Mouse (Mus musculus) heart, postnatal 25 days (tissue): ENCODE measurements at regions not wholly inside any gene's neighbourhood (a gene's known extent, or its start where the extent isn't known, plus 50 kb on each side); places are given as distances from the start of the nearest gene placed in this dataset.

Experiments used
- DNase-seq: peaks from one replicate; pipeline ENCODE4 v3.0.0; 2022; ENCODE audit warnings: low spot score
- intact Hi-C: fragments of 180-260 bp; cut with DNase I; formaldehyde crosslinking; loops from one replicate; pipeline ENCODE4 v1.15.1; 2025

DNA sequence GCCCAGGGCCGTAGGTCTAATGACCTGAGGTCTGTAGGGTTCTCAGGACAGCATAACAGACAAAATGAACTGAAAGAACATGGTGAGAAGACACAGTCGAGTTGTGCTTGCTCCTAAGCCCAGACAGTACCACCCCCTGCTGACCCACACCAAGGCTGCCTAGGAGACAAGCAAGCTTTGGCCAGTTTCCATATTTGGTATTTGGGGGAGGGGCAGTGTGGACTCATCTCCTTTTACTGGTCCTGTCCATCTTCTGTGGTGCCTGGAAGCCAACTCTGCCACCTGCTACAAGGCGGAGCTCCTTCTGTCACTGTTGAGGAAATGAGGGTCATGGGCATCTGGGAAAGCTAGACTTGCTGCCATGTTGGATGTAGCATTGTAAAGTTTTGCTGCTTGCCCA is 68.9 kb downstream of the Tex29 start:
- intact Hi-C loops, result no loop called here
- no peak for DNase-seq

DNA sequence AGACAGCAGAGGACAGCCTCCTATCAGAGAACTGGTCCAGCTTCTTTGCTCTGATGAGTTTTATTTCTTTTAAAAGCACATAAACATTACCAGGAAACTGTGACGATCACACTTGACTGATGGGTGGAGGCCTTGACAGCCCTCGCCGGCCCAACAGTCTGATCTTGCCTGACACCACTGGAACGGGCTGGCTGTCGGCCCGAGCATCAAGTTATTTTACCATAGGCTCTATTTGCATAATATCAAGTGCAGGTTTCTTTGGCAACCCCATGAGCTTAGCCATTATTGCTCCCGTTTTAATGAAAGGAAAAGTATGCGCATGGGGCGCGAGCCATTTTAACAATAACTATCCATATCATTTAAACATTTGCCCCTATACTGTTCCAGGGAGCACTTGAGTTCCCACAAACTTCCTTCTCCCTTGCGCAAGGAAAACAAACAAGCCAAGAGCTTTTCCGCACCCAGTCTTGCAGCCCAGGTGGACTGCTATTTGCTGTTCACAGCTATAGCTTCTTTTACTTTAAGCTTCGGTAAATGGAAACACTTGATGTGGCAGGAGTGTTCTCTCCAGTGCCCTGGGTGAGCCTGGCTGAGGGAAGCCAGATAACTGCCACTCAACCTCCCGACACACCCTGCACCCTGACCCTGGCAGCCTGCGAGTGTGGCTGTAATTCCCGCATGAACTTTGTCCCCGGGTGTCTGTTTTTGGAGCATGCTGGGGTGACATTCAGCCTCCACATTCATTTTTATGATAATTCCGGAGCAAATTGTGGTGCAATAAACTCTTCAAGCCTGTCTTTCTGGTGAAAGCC is 71.6 kb downstream of the Tex29 start:
- intact Hi-C loops, result no loop called here
- no peak for DNase-seq

DNA sequence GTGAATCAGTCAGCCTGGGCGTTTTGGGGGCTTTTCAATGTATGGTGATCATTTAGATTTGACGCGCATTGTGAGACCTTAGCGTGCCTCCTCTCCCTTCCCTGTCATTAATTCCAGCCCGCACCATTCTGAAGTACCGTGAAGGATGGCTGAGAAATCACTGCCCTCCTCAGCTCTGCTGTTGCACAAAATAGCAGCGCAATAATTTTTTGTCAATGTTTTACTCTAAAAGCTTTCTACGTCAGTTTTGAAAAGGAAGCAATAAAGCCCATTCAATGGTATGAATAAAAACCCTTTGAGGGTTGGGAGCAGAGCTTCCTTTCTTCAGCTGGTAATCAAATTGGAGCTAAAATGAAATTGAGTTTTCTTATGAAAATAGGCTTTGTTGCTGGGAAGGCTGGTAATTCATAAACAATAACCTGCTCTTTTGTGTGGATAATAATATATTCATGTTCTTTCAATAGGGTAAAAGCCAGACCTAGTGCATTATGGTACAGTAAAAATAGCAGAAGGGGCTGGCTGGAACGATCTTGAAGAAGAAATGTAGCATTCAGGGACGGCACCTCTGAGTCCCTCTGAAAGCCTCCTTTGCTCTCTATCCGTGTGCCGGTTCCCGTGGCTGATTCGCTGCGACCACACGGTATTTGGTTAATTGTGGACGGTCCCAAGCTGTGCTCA is 72.3 kb downstream of the Tex29 start:
- DNase-seq, result no peak
- intact Hi-C loops, result no loop called here

DNA sequence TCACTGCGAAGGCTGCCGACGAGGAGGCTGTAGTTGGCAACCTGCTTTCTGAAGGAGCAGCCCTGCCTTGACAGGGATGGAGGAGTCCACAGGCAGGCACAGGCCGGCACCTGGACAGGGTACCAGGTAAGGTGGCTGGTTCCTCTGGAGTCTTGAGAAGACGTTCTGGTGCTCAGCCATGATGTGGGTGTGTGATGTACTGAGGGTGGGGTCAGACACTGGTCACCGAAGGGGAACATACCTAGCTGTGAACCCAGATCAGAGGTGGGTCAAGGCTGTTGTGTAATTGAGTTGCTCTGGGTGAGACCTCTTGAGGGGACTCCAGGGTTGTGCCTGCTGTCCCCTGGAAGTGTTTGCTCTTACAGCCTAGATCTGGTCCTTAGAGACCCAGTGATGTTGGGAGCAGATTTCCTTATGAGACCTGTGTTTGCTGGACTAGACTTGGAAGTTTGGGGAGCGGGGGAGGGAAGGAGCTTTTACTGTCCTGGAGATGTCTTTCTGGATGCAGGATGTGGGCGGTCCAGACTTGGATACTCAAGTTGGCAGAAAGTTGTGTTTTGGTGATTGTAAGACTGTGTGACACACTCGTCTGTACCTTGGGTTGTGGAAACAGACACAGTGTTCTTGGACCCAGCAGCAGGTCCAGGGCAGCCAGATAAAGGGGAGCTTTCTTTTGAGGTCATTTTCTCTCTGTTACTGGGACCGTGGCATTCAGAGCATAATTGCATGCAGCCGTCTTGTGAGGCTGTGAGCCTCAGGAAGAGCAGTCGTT is 73.0 kb downstream of the Tex29 start:
- peak; percentile 39 for DNase-seq
- intact Hi-C loops, result no loop called here

DNA sequence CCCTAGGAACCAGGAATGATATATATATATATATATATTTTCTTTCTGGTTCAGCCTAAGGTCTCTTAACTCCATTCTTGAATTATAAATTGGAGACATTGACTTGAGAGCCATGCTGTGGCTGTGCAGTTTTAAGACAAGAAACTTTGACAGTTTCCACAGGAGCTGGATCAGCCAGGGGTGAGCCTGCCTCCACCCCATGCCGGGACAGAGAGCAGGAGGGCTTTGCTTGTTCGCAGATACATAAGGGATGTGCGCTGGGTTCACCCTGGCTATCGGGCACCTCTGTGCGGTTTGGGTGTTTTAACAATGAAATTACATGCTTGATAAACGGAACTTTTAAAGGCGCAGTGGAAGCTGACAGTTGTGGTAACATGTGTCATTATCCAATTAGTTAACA is 73.9 kb downstream of the Tex29 start:
- no peak for DNase-seq
- intact Hi-C loops, result no loop called here

DNA sequence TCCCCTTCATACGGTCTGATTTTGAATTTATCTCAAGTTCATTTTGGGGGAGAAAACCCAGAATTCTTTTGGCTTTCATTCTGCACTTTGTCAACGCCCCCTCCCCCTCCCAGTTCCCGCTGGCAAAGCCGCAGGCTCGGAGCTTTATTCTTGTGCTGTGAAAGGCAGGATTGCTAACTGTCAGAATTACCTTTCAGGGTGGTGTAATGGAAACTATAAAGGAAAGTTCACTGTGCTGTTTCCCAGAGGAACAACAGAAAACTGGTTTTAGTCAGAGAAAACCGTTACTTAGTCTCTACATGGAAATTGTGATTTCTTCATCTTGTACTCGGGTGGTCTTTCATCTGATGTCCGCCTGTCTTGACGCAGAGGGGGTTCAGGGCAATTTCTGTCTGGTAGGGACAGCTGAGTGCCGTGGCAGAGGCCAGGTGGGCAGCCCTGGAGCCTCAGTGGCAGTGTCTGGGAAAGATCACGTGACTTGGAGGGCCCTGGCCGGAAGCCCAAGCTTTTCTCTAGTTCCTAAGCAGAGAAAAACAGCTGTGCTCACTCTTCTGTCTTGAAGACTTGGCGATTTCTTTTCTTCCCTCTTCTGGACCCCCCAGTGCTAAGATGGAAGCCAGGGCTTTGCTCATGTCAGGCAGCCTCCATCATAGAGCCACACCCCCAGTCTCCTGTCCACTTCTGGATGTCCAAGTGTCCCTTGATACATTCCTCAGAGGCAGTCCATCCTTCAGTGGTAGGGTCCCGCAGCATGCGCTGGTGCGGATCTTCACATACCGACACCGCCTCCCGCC is 74.6 kb downstream of the Tex29 start:
- DNase-seq, result no peak
- intact Hi-C loops, result no loop called here

DNA sequence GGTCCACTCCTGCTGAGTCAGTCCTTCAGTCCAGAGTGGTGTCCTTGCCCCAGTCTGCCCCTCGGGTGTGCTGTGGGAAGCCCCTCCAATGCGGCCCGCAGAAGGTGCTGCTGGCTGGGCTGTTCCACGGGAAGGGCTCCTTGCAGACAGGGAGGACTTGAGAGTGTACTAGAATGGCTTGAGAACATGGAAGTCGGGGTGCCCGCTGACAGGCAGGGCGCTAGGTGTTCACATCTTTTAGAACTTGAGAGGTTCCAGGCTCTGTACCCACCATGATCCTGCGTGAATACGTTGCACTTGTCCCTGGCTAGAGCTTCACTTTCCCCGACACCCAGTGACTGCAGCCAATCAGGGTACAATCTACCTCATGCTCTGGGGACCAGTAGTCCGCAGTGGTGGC is 75.4 kb downstream of the Tex29 start:
- intact Hi-C loops, result no loop called here
- DNase-seq, result no peak

DNA sequence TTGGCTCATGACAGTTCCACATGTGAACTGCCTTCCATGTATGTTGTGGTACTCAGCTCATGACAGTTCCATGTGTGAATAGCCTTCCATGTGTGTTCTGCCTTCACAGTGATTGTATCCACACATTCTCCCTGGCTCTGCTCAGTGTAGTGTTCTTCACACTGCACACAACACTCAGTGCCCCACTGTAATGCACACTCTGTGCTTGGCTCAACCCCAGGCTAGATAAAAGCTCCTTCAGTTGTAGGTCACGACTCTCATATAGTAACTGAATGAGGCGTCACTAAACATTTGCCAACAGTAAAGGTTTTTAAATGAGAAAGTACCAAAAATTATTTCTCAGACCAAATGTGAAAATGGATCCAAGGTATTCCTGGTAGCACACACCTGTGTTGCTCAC is 79.6 kb downstream of the Tex29 start:
- intact Hi-C loops, result loop anchor here (5.0 kb wide), 1 partner anchor 103 kb away; no protein-coding TSS in a partner anchor
- no peak for DNase-seq

DNA sequence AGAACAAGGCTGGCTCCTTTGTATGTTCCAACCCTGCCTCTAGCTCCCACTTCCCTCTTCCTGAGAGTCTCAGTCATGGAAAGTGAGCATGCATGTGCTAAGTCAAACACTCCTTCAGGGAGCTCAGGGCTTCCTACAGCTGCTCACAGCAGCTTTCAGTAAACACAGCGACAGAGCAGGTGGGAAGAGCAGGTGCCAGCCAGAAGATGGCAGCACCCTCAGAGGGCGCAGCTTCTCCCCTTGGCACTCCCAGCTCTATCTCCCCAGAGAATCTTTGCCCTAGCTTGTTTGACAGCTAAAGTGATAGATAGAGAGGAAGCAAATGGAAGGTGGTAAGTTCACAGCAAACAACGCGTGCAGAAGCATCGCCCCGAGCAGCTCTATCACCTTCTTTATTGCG is 82.8 kb downstream of the Tex29 start:
- intact Hi-C loops, result loop anchor here (5.0 kb wide), 1 partner anchor 106 kb away; no protein-coding TSS in a partner anchor
- no peak for DNase-seq

DNA sequence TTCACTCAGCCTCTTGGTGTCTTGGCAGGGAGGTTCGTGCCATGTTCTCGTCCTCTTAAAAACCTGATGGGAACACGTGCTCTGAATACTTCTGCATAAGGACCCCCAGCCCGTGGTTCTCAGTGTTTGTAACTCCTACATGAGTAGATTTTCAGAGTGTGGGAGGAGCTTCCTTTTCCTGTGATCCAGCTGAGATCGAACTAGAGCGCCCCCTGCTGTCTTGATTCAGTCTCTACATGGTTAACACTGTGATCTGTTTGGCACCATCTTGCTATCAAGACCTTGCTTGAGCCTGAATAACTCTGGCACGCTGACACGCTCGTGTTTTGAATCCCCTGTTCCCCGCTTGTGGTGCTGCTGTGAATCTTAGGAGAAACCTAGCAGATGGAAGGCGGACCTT is 83.9 kb downstream of the Tex29 start:
- intact Hi-C loops, result loop anchor here (2.0 to 5.0 kb wide), 2 partner anchors 107 to 167 kb away; no protein-coding TSS in a partner anchor
- peak; percentile 31 for DNase-seq

DNA sequence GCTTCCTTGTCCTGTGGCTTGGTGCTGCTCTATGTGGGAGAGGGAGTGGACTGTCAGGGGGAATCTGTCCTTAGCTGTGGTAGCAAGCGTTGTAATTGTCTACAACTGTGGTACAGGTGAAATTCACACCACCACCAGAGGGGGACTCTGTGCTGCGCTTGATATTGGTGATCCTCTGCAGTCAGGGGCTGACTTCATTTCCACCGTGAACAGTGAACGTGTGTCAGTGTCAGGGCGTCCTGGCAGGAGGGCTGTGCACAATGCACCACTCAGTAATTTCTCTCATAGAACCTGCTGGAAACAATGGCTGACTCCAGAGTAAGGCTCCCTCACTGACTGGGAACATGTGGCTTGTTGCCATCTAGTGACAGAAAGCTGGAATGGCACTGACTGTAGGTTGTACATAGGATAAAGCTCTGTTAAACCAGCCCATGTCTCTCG is 102.6 kb downstream of the Tex29 start:
- no peak for DNase-seq
- intact Hi-C loops, result loop anchor here (5.0 kb wide), 1 partner anchor 186 kb away; no protein-coding TSS in a partner anchor

DNA sequence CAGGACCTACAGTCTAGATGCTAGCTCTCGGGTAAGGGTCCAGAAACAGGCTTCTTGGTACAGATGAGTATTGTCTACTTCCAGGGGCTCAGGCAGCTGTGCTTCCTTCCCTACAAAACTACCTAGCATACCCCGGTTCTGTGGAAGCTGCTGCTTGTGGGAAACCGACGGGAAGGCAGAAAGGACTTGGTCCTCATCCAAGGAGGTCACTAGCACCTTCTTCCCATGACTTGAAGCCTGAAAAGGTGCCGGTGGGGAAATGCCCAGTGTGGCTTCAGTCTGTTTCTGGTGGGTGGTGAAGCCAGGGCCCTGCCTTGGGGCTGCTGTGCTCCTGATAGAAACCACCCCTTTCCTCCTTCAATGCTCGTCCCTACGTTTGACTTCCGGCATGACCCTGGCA is 107.5 kb downstream of the Tex29 start:
- intact Hi-C loops, result no loop called here
- DNase-seq, result no peak

DNA sequence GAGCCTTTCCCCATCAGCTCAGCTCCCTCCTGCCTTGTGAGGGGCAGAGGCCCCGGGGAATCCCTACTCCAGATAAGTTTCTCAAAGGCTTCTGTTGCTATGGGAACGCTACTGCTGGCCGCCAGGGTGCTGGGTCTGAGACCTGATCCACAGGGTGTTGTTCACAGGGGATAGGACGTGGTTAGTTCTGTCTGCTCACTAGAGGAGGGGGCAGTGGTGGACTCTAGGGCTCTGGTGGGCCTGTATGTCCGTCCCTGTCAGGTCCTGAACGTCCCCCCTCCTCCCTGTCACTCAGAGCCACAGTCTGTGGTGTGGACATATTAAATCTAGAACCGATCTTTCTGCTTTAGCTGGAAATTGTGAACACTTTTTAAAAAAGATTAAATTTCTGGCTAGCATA is 116.0 kb downstream of the Tex29 start:
- intact Hi-C loops, result loop anchor here (2.0 kb wide), 1 partner anchor 651 kb away; no protein-coding TSS in a partner anchor
- DNase-seq, result no peak

DNA sequence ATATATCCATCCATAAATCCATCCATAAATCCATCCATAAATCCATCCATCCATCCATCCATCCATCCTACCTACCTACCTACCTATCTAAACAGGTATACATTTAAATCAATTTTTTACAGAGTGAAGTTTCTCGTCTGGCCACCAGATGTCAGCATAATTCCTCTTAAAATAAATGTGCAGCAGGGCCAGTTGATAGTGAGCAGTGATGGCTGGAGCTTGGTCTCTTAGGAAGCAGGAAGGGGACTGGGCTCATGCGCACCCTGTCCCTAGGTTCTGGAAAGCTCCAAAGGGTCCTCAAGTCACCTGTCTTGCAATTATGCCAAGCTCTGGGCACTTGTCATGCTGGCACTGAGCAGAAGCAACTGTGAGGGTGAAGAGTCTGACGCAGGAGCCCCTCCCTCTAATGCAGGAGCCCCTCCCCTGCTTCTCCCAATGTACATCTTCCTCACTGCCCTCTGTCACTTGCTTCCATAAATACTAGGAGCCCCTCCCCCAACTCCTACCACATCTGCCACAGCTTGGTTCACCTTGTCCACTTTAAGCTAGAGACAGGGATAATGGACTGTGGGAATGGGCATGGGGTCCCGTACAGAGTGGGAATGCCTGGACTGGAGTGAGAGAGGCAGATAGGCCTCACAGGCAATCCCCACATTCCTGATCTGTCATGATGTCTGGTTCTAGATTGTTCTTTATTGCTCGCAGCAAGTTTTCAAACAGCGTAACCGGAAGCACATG is 116.9 kb downstream of the Tex29 start:
- DNase-seq, result no peak
- intact Hi-C loops, result loop anchor here (1.0 to 2.0 kb wide), 2 partner anchors 604 to 650 kb away; no protein-coding TSS in a partner anchor

DNA sequence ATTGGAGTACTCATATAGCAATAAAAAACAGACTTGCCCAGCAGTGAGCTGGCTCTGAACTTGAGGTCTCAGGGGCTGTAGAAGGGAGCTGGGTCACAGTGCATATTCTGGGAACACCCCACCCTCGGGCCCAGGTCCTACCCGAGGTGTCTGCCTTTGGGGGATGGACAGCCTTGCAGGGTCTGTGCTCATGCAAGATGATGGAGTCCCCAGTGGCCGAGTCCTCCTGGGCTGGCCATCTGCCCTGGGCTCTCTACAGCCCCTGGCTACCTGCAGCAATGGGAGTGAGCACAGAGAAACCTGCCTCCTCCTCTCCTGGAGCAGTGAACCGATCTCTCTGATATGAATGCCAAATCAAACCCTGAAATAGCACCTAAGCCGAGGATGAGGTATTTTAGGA is 117.9 kb downstream of the Tex29 start:
- intact Hi-C loops, result loop anchor here (1.0 kb wide), 1 partner anchor 719 kb away; no protein-coding TSS in a partner anchor
- DNase-seq, result no peak

DNA sequence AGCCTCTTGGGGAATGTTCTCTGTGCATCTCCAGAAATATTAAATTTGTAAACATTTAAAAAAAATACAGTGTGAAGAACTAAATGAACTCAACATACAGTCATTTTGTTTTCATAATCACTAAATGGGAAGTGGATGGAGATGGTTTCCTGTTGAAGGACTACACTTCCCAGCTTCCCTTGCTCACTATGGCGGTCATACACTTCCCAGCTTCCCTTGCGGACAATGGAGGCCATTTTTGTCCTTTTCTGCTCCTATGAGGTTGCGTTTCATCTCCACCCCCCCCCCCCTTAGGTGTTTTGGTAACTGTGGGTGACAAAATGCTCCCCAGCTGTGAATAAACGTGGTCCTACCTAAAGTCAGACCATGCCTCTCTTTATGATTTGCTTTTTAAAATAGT is 119.2 kb downstream of the Tex29 start:
- no peak for DNase-seq
- intact Hi-C loops, result no loop called here

DNA sequence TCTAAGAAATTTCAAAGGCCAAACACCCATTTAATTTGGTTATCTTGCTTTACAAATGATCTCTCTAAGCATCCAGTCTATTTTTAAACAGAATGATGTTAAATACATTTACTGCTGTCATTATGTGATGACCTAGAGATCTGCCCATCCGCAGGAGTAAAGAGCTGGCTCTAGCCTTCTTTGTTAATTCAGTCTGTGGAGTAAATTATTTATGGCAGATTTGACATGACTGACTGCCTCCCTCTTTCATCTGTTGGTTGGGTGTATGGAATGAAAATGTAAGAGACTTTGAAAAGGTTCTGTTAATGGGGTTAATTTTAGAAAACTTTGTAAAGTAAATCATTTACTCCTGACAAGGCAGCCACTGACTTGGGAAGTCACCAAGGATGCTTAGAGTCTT is 123.3 kb downstream of the Tex29 start:
- no peak for DNase-seq
- intact Hi-C loops, result no loop called here

DNA sequence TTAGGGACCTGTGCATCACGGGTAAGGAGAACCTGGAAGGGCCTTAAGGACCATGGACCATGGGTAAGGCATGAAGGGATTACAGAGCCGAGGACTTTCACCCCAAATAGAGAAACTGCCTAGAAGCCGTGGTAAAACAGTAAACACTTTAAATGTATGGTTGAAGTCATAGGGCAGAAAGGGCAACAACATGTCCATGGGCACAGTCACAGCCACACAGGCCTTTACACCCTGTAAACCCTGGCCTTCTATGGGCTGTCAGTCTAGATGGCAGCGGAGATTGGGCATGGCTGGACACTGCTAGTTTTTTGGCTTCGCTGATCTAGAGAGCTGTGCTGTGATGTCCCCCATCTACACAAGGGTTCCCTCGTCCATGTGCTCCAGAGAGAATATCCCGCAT is 127.4 kb downstream of the Tex29 start:
- DNase-seq, result no peak
- intact Hi-C loops, result no loop called here

DNA sequence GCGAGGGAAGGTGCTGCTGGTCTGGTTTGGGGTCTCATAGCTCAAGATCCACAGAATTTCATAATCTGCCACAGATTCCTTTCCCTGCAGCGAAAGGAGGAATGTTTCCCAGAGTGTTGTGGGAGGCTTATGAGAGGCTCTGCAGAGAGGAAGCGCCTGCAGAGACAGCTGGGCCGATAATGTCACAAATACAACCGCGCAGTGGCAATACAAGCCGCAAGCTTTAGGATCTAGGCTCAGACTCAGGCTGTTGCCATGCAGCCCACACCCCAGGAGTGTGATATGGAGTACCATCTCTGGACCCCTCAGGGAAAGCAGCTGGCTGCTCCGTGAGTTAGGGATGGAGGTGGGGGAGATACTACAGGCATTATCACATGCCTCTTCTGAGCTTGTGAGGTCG is 130.2 kb downstream of the Tex29 start:
- DNase-seq, result no peak
- intact Hi-C loops, result no loop called here
